Mouse (Mus musculus): ENCODE results near the gene Pfdn5. TPM values are rescaled to one million over a fixed set of nuclear protein-coding genes. Genes with fewer than 3 reads are reported as not detected.
A peak's percentile ranks its signal among the peaks of the same experiment; 100 is the strongest.

The Pfdn5 gene
- polyA plus RNA-seq, 1 experiment from 2014 or later = 168 TPM

DNA sequence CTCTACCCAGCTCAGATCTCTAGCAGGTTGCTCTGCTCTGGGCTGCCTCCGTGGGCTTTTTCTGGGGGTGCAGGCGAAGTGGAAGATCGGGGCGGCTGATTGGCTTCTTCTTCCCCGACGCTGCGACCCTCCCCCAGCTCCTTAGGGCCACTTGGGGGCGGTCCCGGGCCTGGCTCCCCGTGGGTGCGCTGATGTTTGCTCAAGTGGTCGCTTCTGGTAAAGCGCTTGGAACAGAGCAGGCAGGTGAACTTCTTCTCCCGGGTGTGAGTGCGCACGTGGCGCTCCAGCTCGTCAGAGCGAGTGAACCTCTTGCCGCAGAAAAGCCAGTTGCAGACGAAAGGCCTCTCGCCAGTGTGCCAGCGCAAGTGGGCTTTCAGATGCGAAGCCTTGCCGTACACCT is 32.2 kb downstream of the Pfdn5 start:
- Histone ChIP-seq H3K4me3 (no peak overlapping the region), H3K9ac (no peak overlapping the region)

DNA sequence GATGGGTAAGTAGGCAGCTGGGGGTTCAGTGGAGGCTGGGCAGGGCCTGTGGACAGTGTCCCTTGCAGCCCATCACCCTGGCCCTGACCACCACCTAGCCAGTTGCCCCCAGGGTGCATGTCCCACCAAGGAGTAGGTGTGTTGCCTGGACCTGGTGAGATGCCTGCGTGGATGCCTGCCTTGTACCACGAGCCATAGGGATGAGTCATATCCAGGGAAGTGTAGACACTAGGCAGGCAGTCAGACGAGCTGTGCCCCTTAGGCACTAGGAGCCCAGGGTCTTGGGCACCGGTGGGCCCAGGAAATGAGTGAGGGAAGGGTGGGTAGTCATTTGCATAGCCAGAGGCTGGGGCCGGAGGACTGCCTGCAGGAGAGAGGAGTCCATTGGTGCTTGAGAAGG is 32.9 kb downstream of the Pfdn5 start:
- Histone ChIP-seq H3K27ac (no peak overlapping the region), H3K9ac (no peak overlapping the region), H3K4me2 (no peak overlapping the region), H3K4me1 (peaks cover 35% of the 10 kb centered on the region), H3K27me3 (replicated peaks) (peaks cover 96% of the 10 kb centered on the region), H3K36me3 (no peaks in the 10 kb centered on the region), H3K4me3 (no peak overlapping the region), H3K9me3 (replicated peaks) (no peaks in the 10 kb centered on the region)
- ATAC-seq = no peak
- WGBS (ENCODE audit: insufficient replicate concordance) = 33% methylated on average over 5 of the region's 5 CpGs

More for the DNA sequence above, 32.2 kb downstream of the Pfdn5 start:
- H3K4me1 ChIP-seq = peaks cover 35% of the 10 kb centered on the region
- peaks cover 94% of the 10 kb centered on the region for H3K27me3 ChIP-seq (replicated peaks)
- WGBS (ENCODE audit: insufficient replicate concordance) = 2% methylated on average over 25 of the region's 25 CpGs
- H3K9me3 ChIP-seq (replicated peaks) = no peaks in the 10 kb centered on the region
- ATAC-seq = no peak
- H3K4me2 ChIP-seq = peak overlapping the region; percentile 40
- H3K36me3 ChIP-seq = no peaks in the 10 kb centered on the region
- no peak overlapping the region for H3K27ac ChIP-seq

DNA sequence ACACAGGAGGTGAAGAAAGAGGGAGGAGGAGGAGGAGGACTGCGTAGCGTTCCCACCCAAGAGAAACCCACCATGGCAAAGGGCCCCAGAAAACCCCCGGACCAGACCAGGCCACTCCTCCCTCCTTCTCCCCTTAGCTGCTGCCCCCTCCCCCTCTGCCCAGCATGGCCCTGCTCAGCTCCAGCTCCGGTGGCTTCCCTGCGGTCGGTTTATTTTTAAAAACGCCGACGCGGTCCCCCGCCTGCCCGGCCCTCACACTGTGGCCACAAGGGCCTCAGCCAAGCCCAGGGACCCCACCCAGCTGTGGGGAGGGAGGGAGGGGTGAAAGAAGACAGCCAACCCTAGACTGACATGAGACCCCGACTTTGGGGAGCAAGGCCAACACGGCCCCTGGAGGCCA is 36.7 kb downstream of the Pfdn5 start:
- no peaks in the 10 kb centered on the region for H3K36me3 ChIP-seq
- peak overlapping the region; percentile 15; the same call in 1 of the 2 replicates for H3K9ac ChIP-seq
- WGBS (ENCODE audit: insufficient replicate concordance) = 13% methylated on average over 14 of the region's 14 CpGs
- no peak overlapping the region for H3K4me3 ChIP-seq
- H3K4me2 ChIP-seq = peak overlapping the region; percentile 49
- H3K9me3 ChIP-seq (replicated peaks) = no peaks in the 10 kb centered on the region
- no peak for ATAC-seq
- H3K27ac ChIP-seq = no peak overlapping the region
- H3K4me1 ChIP-seq = peaks cover 31% of the 10 kb centered on the region
- H3K27me3 ChIP-seq (replicated peaks) = peaks cover 97% of the 10 kb centered on the region

DNA sequence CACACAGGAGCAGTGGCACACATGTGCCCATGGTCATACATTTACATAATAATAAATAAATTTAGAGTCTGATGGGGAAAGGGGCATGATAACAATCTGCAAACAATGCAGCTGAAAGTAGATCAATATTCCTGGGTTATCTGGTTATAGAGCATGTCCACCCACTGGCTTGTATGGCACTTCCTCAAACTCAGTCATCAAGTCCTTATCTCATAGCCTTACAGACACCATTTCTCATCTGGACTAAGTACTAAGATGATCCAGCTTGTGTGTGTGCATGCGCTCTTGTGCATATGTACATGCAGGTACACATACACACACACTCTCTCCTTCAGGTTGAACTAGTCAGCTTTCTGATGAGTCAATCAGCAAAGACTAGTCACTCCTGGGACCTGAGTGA is 38.8 kb downstream of the Pfdn5 start:
- WGBS (ENCODE audit: insufficient replicate concordance) = 53% methylated on average over 1 of the region's 1 CpGs
- Histone ChIP-seq H3K4me3 (no peak overlapping the region), H3K9me3 (replicated peaks) (no peaks in the 10 kb centered on the region), H3K36me3 (no peaks in the 10 kb centered on the region), H3K27me3 (replicated peaks) (peaks cover 97% of the 10 kb centered on the region), H3K27ac (no peak overlapping the region), H3K9ac (no peak overlapping the region), H3K4me1 (peaks cover 22% of the 10 kb centered on the region; the same call in 1 of the 2 replicates), H3K4me2 (no peak overlapping the region)
- no peak for ATAC-seq

DNA sequence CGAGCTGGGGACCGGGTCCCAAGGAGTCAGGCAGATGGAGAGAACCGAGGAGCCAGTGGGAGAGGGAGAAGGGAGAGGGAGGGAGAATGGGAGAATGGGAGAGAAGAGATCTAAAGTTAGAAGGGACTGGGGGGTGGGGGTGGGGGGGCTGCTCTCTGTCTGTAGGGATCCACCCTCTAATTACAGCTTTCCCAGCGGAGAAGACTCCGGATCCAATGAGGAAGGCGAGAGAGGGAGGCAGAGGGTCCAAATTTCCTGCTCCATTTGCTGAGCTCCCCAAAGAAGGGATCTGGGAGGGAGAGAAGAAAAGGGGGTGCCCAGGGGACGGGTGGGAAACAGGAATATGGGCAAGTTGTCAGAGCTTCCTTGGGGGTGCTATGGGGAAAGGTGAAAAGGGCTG is 40.3 kb downstream of the Pfdn5 start:
- no peak for ATAC-seq
- 18% methylated on average over 7 of the region's 7 CpGs for WGBS (ENCODE audit: insufficient replicate concordance)
- H3K27ac ChIP-seq = no peak overlapping the region
- H3K4me3 ChIP-seq = 0 out of 2 replicates have a peak overlapping the region, but pooled peaks have one; percentile 7
- H3K4me2 ChIP-seq = peak overlapping the region; percentile 42
- peaks cover 36% of the 10 kb centered on the region for H3K4me1 ChIP-seq
- H3K27me3 ChIP-seq (replicated peaks) = peaks cover 97% of the 10 kb centered on the region
- H3K9me3 ChIP-seq (replicated peaks) = no peaks in the 10 kb centered on the region
- no peak overlapping the region for H3K9ac ChIP-seq
- no peaks in the 10 kb centered on the region for H3K36me3 ChIP-seq

DNA sequence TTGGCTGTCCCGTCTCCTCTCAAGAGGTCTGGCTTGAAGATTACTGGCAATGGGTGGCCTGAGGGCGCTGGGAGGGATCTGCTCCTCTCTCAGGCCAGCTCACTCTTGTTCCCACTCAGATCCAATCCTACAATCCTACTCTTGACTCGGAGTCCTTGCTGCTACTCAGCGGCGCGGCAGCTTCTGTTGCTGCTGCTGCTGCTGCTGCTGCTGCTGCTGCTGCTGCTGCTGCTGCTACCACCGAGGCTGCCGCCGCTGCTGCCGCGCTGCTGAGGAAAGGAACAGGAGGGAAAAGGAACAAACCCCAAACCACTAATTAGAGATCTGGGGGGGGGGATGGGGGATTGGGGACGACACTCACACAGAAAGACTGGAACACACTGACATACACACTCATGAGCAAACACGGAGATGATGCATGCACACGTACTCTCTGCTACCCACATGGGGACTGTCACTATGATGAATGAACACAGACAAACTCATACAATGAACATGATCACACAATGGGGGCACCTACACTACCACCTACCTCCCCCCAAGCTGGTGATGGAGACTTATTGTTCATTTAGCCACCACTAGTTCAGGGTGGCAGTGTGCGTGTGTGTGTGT is 40.9 kb downstream of the Pfdn5 start, which contains the start of gene Sp7:
Gene Sp7 (minus strand): TSS at position 450 of the 612 bp plus-strand sequence.
- WGBS (ENCODE audit: insufficient replicate concordance) = 7% methylated on average over 13 of the region's 15 CpGs
- peak within 1 kb of the TSS; percentile 7; the same call in 1 of the 2 replicates for H3K4me3 ChIP-seq
- peaks cover 99% of the 10 kb centered on the region for H3K27me3 ChIP-seq (replicated peaks)
- H3K9me3 ChIP-seq (replicated peaks) = no peaks in the 10 kb centered on the region
- H3K36me3 ChIP-seq = no peaks in the 10 kb centered on the region
- H3K9ac ChIP-seq = no peak within 1 kb of the TSS
- no peak within 1 kb of the TSS for H3K27ac ChIP-seq
- peaks cover 36% of the 10 kb centered on the region for H3K4me1 ChIP-seq
- ATAC-seq = no peak
- H3K4me2 ChIP-seq = peak within 1 kb of the TSS; percentile 42

DNA sequence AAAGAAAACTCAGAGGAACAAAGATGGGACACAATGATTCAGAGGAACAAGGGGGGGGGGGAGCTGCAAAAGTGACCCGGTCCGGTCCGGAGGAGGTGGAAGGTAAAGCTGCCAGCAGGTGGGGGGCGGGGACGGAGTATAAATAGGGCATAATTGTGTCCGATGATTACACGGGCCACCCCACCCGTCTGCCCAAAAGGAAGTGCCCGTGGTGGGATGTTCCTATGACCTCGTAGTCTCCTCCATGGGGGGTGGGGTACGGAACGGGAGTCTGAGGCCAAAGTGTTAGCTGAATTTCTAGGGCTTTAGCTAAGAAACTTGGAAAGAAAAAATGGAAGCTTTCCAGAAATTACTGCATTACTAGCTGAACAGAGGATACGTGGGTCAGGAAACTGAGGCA is 44.1 kb downstream of the Pfdn5 start:
- no peak overlapping the region for H3K27ac ChIP-seq
- ATAC-seq = no peak
- 14% methylated on average over 13 of the region's 13 CpGs for WGBS (ENCODE audit: insufficient replicate concordance)
- H3K9ac ChIP-seq = no peak overlapping the region
- no peak overlapping the region for H3K4me3 ChIP-seq
- no peaks in the 10 kb centered on the region for H3K36me3 ChIP-seq
- H3K4me2 ChIP-seq = peak overlapping the region; percentile 13; the same call in 1 of the 2 replicates
- H3K9me3 ChIP-seq (replicated peaks) = no peaks in the 10 kb centered on the region
- peaks cover 32% of the 10 kb centered on the region for H3K4me1 ChIP-seq
- H3K27me3 ChIP-seq (replicated peaks) = peaks cover 91% of the 10 kb centered on the region

DNA sequence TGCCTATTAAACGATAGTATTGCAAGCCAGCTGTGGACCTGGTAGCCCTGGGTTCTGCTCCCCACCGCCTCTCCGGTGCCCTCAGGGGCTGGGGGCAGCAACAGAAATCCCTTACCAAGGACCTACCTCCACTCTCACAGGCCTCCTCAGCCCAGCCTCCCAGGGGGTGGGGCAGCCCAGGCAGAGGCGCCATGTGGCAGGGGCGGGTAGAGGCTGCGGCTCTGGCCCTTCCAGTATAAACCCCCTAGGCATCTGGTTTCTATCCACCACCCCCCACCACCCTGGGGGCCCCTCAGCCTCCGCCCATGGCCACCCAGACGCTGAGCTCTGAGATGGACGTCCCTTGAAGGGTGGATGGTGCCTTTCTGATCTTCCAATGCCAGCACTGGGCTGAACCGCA is 44.8 kb downstream of the Pfdn5 start:
- 7% methylated on average over 10 of the region's 10 CpGs for WGBS (ENCODE audit: insufficient replicate concordance)
- Histone ChIP-seq H3K4me2 (peak overlapping the region; percentile 28), H3K27ac (no peak overlapping the region)

DNA sequence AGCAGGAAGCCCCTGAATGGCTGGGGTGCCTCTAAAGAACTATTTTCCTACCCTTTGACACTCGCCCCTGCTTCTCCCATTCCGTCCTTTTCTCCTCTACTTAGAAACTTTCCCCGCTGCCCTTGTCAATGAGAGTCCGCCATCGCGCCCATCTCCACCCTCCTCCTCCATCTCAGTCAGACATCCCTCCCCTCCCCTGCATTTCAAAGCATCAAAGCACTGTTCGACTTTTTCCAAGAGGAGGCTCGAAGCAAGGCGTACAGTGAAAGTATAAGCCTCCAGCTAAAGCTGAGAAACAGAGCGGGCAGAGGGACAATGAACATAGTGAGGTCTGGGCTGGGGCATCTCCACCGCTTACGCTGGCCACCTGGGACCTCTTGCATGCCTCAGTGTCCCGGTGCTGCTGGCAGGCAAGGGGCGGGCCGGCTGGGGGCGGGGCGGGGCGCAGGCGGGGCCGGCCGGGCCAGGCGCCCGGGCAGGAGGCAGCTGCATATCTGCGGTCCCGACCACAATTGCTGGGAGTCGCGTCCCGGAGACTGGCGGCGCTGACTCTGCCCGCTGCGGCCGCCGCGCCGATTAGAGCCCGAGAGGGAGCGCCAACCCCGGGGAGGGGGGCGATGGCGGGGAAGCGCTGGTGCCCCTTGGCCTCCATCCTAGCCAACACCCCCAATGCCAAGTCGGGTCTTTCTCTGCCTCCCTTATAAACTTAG is 50.7 kb downstream of the Pfdn5 start:
- Histone ChIP-seq H3K27me3 (replicated peaks) (peaks cover 44% of the 10 kb centered on the region), H3K4me1 (peaks cover 26% of the 10 kb centered on the region), H3K36me3 (no peaks in the 10 kb centered on the region), H3K4me2 (peak overlapping the region; percentile 97), H3K27ac (peak overlapping the region; percentile 67), H3K9ac (peak overlapping the region; percentile 69), H3K9me3 (replicated peaks) (no peaks in the 10 kb centered on the region), H3K4me3 (peak overlapping the region; percentile 65)
- ATAC-seq = peak; percentile 88
- WGBS (ENCODE audit: insufficient replicate concordance) = 2% methylated on average over 43 of the region's 43 CpGs

More for the DNA sequence above, 44.8 kb downstream of the Pfdn5 start:
- no peaks in the 10 kb centered on the region for H3K9me3 ChIP-seq (replicated peaks)
- H3K36me3 ChIP-seq = no peaks in the 10 kb centered on the region
- ATAC-seq = peak; percentile 49; the same call in 1 of the 2 replicates
- H3K4me3 ChIP-seq = no peak overlapping the region
- H3K4me1 ChIP-seq = peaks cover 25% of the 10 kb centered on the region
- H3K9ac ChIP-seq = no peak overlapping the region
- peaks cover 91% of the 10 kb centered on the region for H3K27me3 ChIP-seq (replicated peaks)

DNA sequence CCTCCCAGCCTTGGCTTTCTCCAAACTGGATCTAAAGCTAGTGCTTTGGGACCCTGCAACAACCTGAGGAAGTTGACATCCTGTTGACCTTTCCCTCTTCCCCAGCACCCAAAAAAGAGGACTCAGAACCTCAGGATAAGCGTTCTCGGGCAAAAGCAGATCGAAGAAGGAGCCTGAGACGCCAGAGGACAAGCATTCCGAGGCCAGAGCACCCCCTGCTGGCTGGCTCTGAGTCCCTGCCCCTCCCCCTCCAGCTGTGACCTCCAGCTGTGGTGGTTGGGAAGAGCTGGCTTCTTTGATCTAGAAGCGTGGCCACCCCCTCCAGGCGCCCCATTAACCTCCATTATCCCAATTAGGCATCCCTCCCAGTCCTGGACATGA is 51.2 kb downstream of the Pfdn5 start:
- Histone ChIP-seq H3K9ac (peak overlapping the region; percentile 69), H3K27me3 (replicated peaks) (peaks cover 39% of the 10 kb centered on the region), H3K36me3 (no peaks in the 10 kb centered on the region), H3K4me1 (peaks cover 26% of the 10 kb centered on the region), H3K4me2 (peak overlapping the region; percentile 97), H3K9me3 (replicated peaks) (no peaks in the 10 kb centered on the region), H3K4me3 (peak overlapping the region; percentile 65), H3K27ac (peak overlapping the region; percentile 67)
- ATAC-seq = peak; percentile 80
- 2% methylated on average over 7 of the region's 7 CpGs for WGBS (ENCODE audit: insufficient replicate concordance)

DNA sequence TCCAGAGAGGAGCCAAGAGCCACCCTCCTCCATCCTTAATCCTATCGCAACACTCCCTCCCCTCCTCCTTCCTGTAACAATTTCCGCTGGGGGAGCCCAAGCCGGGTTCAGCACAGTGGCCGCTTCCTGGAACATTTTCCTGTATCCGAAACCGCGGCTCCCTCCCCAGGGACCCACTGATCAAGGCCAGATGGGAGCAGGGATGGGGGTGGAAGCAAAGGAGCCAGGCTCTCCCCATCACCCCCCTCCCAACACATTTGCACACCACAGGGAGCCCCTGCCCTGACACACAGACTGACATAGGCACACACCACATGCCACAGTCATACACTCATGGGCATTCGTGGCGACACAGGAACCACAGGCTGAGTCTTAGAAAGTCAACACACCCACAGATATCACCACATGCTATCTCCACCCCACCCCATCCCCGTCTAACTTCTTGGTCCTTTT is 51.9 kb downstream of the Pfdn5 start:
- peak overlapping the region; percentile 22 for H3K9ac ChIP-seq
- WGBS (ENCODE audit: insufficient replicate concordance) = 6% methylated on average over 10 of the region's 10 CpGs

More for the DNA sequence above, 51.9 kb downstream of the Pfdn5 start:
- no peak for ATAC-seq
- Histone ChIP-seq H3K27ac (no peak overlapping the region), H3K4me3 (peak overlapping the region; percentile 65; the same call in 1 of the 2 replicates), H3K4me1 (peaks cover 26% of the 10 kb centered on the region), H3K9me3 (replicated peaks) (no peaks in the 10 kb centered on the region), H3K36me3 (no peaks in the 10 kb centered on the region), H3K27me3 (replicated peaks) (peaks cover 32% of the 10 kb centered on the region), H3K4me2 (peak overlapping the region; percentile 97)

Measured in liver, embryonic 12.5 days (tissue).